Mouse (Mus musculus) CD8-positive naive resting alpha-beta T cell, adult 57 days (primary cell): Measurements from ENCODE around the gene Zdbf2. TPM values are rescaled to one million over a fixed set of nuclear protein-coding genes. Genes with fewer than 3 reads are reported as not detected.

ENCODE experiments used
- total RNA-seq: library from RNA; stranded (reverse); gene quantifications from one replicate; pipeline ENCODE4 v1.2.4, GENCODE M21; 2023

Zdbf2 gene
- not detected for total RNA-seq

GRCm38 (mm10) chr1:63272741-63273338 is at the start of gene Zdbf2:
Zdbf2 (plus strand) TSS chr1:63273265.

Other genes starting within 250 kb of the Zdbf2 start
- 70.4 TPM for gene Ino80d, start 158.6 kb upstream of the Zdbf2 start, total RNA-seq
- 1,925 TPM for gene Eef1b2, start 96.4 kb upstream of the Zdbf2 start, total RNA-seq
- 73.3 TPM for gene Ndufs1, start 96.4 kb upstream of the Zdbf2 start, total RNA-seq
- gene Gpr1, start 58.7 kb upstream of the Zdbf2 start, total RNA-seq, result not detected
- 1.4 TPM for gene Adam23, start 172.6 kb downstream of the Zdbf2 start, total RNA-seq